Mouse (Mus musculus): ENCODE data around the gene Spata16. TPM values are rescaled to one million over a fixed set of nuclear protein-coding genes. Genes with fewer than 3 reads are reported as not detected.

The Spata16 gene
- not detected in 2 replicates for polyA plus RNA-seq (2014; fragmentation: Nextera tagmentation; extraction: Ambion mirVana)

DNA sequence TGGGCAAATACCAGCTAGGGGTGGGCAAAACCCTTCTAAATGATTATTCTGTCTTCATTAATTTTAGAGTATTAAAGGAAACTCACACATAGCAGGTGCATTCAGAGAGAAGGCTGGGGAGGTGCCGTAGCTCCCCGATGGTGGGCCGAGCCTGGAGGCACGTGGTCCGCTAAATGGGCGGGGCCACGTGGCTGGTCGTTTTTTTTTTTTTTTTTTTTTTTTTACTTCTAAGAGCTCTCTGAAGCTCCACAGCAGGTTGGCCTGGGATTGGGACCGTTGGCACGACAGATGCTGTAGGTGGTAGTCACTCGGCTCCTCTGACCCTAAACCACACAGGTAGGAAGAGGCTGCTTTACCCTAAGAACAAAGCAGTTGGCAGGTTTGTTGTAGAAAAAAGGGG lies at the start of gene Spata16:
TSS of gene Spata16 (plus strand) at position 219 of the 400 bp plus-strand sequence.
- Histone ChIP-seq H3K27me3 (ENCODE audit: insufficient read depth, low read length) (no peaks in the 10 kb centered on the region), H3K36me3 (ENCODE audit: insufficient read depth) (no peaks in the 10 kb centered on the region), H3K4me2 (no peak within 1 kb of the TSS), H3K4me3 (ENCODE audit: low read depth, low read length) (no peak within 1 kb of the TSS), H3K9ac (no peak within 1 kb of the TSS), H3K9me3 (ENCODE audit: low read depth, low read length) (no peaks in the 10 kb centered on the region), H3K4me1 (ENCODE audit: insufficient read depth) (no peaks in the 10 kb centered on the region), H3K27ac (ENCODE audit: low read depth) (no peak within 1 kb of the TSS)
- no peak for TF ChIP-seq CTCF (IDR thresholded peaks at IDR 0.05; ENCODE audit: low read depth)
- ATAC-seq (ENCODE audit: insufficient read depth) (no peak), DNase-seq (no peak)
- WGBS, result 64% methylated on average over 11 of the region's 11 CpGs

DNA sequence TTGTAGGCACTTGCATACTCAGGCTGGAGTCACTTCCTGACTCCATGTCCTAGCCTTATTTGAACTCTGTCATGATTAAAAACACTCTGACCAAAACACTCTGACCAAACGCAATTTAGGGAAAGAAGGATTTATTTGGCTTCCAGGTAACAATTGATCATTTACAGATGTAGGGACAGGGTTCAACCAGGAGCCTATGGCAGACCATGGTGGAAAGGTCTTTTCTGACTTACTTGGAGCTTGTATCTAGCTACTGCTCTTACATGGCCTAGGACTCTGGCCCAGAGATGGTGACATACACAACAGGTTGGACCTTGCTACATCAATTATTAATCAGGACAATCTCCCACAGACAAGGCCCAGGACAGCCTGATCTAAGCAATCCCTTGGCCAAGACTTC lies 32.6 kb upstream of the Spata16 start:
- DNase-seq, result no peak
- Histone ChIP-seq H3K4me1 (ENCODE audit: insufficient read depth) (no peaks in the 10 kb centered on the region), H3K27me3 (ENCODE audit: insufficient read depth, low read length) (no peaks in the 10 kb centered on the region), H3K27ac (ENCODE audit: low read depth) (no peak overlapping the region), H3K4me2 (no peak overlapping the region), H3K9ac (no peak overlapping the region), H3K36me3 (ENCODE audit: insufficient read depth) (no peaks in the 10 kb centered on the region), H3K4me3 (ENCODE audit: low read depth, low read length) (no peak overlapping the region), H3K9me3 (ENCODE audit: low read depth, low read length) (no peaks in the 10 kb centered on the region)
- TF ChIP-seq CTCF (IDR thresholded peaks at IDR 0.05; ENCODE audit: low read depth), result no peak
- WGBS, result 77% methylated on average over 1 of the region's 1 CpGs
- no peak for ATAC-seq (ENCODE audit: insufficient read depth)

DNA sequence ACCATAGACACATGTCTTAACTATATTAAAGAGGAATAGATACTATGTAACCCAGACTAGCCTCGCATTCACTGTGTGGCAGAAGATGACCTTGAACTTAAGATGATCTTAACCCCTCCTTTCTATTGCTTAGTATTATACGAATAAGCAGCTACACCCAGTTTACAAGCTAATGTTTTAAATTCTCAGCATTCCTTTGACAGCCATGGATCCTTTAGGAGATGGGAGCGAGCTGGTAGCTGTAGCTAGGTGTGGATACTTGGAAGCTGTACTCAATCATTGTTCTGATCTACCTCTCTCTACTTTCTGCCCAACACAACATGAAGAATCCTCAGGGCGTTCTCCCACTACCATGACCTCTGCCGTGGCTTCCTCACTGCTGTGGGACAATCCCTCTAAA lies 28.9 kb upstream of the Spata16 start:
- Histone ChIP-seq H3K36me3 (ENCODE audit: insufficient read depth) (no peaks in the 10 kb centered on the region), H3K4me1 (ENCODE audit: insufficient read depth) (no peaks in the 10 kb centered on the region), H3K4me2 (no peak overlapping the region), H3K27me3 (ENCODE audit: insufficient read depth, low read length) (no peaks in the 10 kb centered on the region), H3K9me3 (ENCODE audit: low read depth, low read length) (no peaks in the 10 kb centered on the region), H3K4me3 (ENCODE audit: low read depth, low read length) (no peak overlapping the region), H3K27ac (ENCODE audit: low read depth) (no peak overlapping the region), H3K9ac (no peak overlapping the region)
- no peak for TF ChIP-seq CTCF (IDR thresholded peaks at IDR 0.05; ENCODE audit: low read depth)
- WGBS, result 78% methylated on average over 5 of the region's 5 CpGs
- DNase-seq (no peak), ATAC-seq (ENCODE audit: insufficient read depth) (no peak)

- Histone ChIP-seq H3K27ac (ENCODE audit: low read depth) (no peak overlapping the region), H3K27me3 (ENCODE audit: insufficient read depth, low read length) (no peaks in the 10 kb centered on the region), H3K9me3 (ENCODE audit: low read depth, low read length) (no peaks in the 10 kb centered on the region), H3K4me1 (ENCODE audit: insufficient read depth) (no peaks in the 10 kb centered on the region), H3K4me3 (ENCODE audit: low read depth, low read length) (no peak overlapping the region), H3K9ac (no peak overlapping the region), H3K4me2 (no peak overlapping the region), H3K36me3 (ENCODE audit: insufficient read depth) (no peaks in the 10 kb centered on the region)
- 67% methylated on average over 9 of the region's 9 CpGs for WGBS
- ATAC-seq (ENCODE audit: insufficient read depth) (no peak), DNase-seq (peak; percentile 5)
- TF ChIP-seq CTCF (IDR thresholded peaks at IDR 0.05; ENCODE audit: low read depth), result no peak
Measured at GRCm38 (mm10) chr3:26639214-26639613, 1.8 kb downstream of the Spata16 start.

DNA sequence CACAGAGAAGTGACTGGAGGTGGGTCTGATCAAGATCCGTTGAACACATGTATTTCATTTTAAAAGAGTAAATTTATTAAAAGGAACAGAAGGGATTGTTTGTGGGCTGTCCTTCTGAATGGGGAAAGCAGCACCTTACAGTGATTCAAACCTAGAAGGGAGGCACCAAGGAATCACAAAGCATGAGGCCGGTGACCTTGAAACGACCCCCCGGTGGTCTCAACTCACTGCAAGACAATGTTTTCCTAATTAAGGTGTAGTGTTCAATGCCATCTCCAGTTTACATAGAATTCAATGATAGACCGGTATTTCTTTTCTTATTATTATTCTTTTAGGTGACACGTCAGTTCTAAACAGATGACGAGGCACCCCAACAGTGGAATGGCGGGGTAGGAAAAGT lies 2.4 kb downstream of the Spata16 start:
- no peak overlapping the region for H3K4me3 ChIP-seq (ENCODE audit: low read depth, low read length)
- no peaks in the 10 kb centered on the region for H3K27me3 ChIP-seq (ENCODE audit: insufficient read depth, low read length)
- no peak for TF ChIP-seq CTCF (IDR thresholded peaks at IDR 0.05; ENCODE audit: low read depth)
- WGBS, result 80% methylated on average over 8 of the region's 8 CpGs
- no peaks in the 10 kb centered on the region for H3K4me1 ChIP-seq (ENCODE audit: insufficient read depth)
- no peaks in the 10 kb centered on the region for H3K9me3 ChIP-seq (ENCODE audit: low read depth, low read length)
- H3K9ac ChIP-seq, result no peak overlapping the region
- H3K4me2 ChIP-seq, result no peak overlapping the region
- no peak for ATAC-seq (ENCODE audit: insufficient read depth)
- H3K36me3 ChIP-seq (ENCODE audit: insufficient read depth), result no peaks in the 10 kb centered on the region
- DNase-seq, result no peak
- H3K27ac ChIP-seq (ENCODE audit: low read depth), result no peak overlapping the region

DNA sequence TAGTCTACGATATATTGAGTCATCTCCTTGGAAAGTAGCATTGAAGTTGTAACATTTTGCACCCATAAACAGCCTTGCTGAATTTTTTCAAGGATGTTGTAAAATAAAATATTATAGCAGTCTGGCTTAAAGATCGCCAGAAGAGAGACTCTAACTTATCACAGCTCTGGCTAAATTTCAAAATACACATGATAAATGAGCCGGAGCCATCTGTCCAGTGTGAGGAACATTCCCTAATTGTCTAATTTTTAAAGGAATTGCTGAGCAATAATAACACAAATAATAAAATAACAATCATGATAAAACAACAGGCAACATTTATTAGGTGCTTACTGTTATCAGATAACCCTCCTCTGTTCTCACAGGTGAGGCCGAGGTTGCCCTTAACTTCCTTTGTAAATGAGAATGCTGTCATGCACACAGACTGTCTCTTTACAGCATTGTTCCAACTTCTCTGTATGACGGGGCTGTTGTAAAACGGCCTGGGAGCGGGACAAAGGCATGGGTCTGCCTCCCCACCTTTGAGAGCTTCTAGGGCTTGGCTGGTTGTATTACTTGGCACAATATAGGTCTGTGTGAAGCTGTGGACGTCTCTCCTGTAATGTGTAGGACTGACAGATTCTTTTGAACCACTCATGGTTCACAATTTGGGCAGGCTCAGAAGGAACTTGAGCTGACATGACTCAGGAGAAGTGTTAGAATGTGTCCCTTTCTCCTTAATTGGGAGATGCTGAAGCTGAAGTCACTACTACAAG lies 3.1 kb downstream of the Spata16 start:
- DNase-seq (no peak), ATAC-seq (ENCODE audit: insufficient read depth) (no peak)
- Histone ChIP-seq H3K27ac (ENCODE audit: low read depth) (no peak overlapping the region), H3K27me3 (ENCODE audit: insufficient read depth, low read length) (no peaks in the 10 kb centered on the region), H3K4me1 (ENCODE audit: insufficient read depth) (no peaks in the 10 kb centered on the region), H3K4me3 (ENCODE audit: low read depth, low read length) (no peak overlapping the region), H3K36me3 (ENCODE audit: insufficient read depth) (no peaks in the 10 kb centered on the region), H3K4me2 (no peak overlapping the region), H3K9me3 (ENCODE audit: low read depth, low read length) (no peaks in the 10 kb centered on the region), H3K9ac (no peak overlapping the region)
- 64% methylated on average over 8 of the region's 8 CpGs for WGBS
- TF ChIP-seq CTCF (IDR thresholded peaks at IDR 0.05; ENCODE audit: low read depth), result no peak

- Histone ChIP-seq H3K4me1 (ENCODE audit: insufficient read depth) (no peaks in the 10 kb centered on the region), H3K36me3 (ENCODE audit: insufficient read depth) (no peaks in the 10 kb centered on the region), H3K9ac (no peak overlapping the region), H3K9me3 (ENCODE audit: low read depth, low read length) (no peaks in the 10 kb centered on the region), H3K27ac (ENCODE audit: low read depth) (no peak overlapping the region), H3K4me3 (ENCODE audit: low read depth, low read length) (no peak overlapping the region), H3K4me2 (no peak overlapping the region), H3K27me3 (ENCODE audit: insufficient read depth, low read length) (no peaks in the 10 kb centered on the region)
- TF ChIP-seq CTCF (IDR thresholded peaks at IDR 0.05; ENCODE audit: low read depth), result no peak
- WGBS, result 74% methylated on average over 15 of the region's 15 CpGs
- ATAC-seq (ENCODE audit: insufficient read depth) (no peak), DNase-seq (no peak)
Measured at GRCm38 (mm10) chr3:26641351-26642249, 4.2 kb downstream of the Spata16 start.
